ENCODE assay signal across 15 mouse cellular contexts in genomic region chr19:27514267-27514666, GRCm38 (mm10).
DNase-seq lines count a peak whose midpoint lies in the region; ATAC-seq lines count a peak whose summit lies in the region.
"Had no signal": no experiment of that assay in that cellular context is flagged by ENCODE, and none has a peak within 500 bp of the region (broad histone marks: within the 10 kb centered on the region; RNA-seq: fewer than 3 reads in every experiment).

No protein-coding gene starts in this region.

- H3K4me1 ChIP-seq in forebrain, embryonic 11.5 days (replicated peaks; ENCODE audit: control insufficient read depth, insufficient read depth, low read length): no peaks in the 10 kb centered on the region
- H3K4me1 ChIP-seq: liver, embryonic 15.5 days had no signal

- no peak for ATAC-seq in forebrain, embryonic 11.5 days (replicated peaks; ENCODE audit: low FRiP score)
- ATAC-seq: forebrain, embryonic 16.5 days; inflammation-experienced regulatory T-cells, adult 6 months had no signal

- H3K36me3 ChIP-seq in forebrain, embryonic 11.5 days (ENCODE audit: control insufficient read depth, insufficient read depth, low read length): no peaks in the 10 kb centered on the region
- H3K36me3 ChIP-seq: liver, embryonic 15.5 days had no signal

- H3K4me3 ChIP-seq in forebrain, embryonic 11.5 days (ENCODE audit: low read depth, low read length): no peak overlapping the region
- H3K4me3 ChIP-seq: liver, embryonic 15.5 days had no signal

- no peaks in the 10 kb centered on the region for H3K9me3 ChIP-seq in forebrain, embryonic 11.5 days (ENCODE audit: control insufficient read depth, low read length)
- H3K9me3 ChIP-seq: liver, embryonic 15.5 days had no signal

- H3K27me3 ChIP-seq in forebrain, embryonic 11.5 days (ENCODE audit: control insufficient read depth, insufficient read depth, low read length): no peaks in the 10 kb centered on the region
- H3K27me3 ChIP-seq: liver, embryonic 15.5 days had no signal

- peak; percentile 4 for DNase-seq in gastrocnemius, adult 18-20 months (ENCODE audit: low spot score)
- DNase-seq in gastrocnemius, postnatal 10 days: no peak
- peak; percentile 70 for DNase-seq in 3T3-L1 (ENCODE audit: low read depth, low spot score)
- peak; percentile 38 for DNase-seq in fibroblast of lung, adult 2 months (ENCODE audit: low read depth)
- peak; percentile 85 for DNase-seq in lung, postnatal 14 days
- no peak for DNase-seq in forebrain, embryonic 11.5 days (ENCODE audit: low spot score)
- no peak for DNase-seq in layer of hippocampus, adult 18-20 months (ENCODE audit: low spot score in 2 of 2)
- no peak for DNase-seq in thymus, postnatal 0 days (ENCODE audit: low spot score)
- DNase-seq: cerebellum, adult 11 months; embryo, embryonic 11 days; kidney, postnatal 36 days; thymus, postnatal 25 days had no signal

- H3K9ac ChIP-seq in forebrain, embryonic 11.5 days (ENCODE audit: low read length): no peak overlapping the region
- H3K9ac ChIP-seq: liver, embryonic 15.5 days had no signal

- H3K4me2 ChIP-seq in forebrain, embryonic 11.5 days (ENCODE audit: low read depth, low read length, severe bottlenecking): no peak overlapping the region
- H3K4me2 ChIP-seq: liver, embryonic 15.5 days had no signal

- 91% methylated on average over 3 of the region's 3 CpGs for WGBS in forebrain, embryonic 11.5 days

- H3K27ac ChIP-seq in forebrain, embryonic 11.5 days (ENCODE audit: low read depth, low read length): no peak overlapping the region
- H3K27ac ChIP-seq: liver, embryonic 15.5 days had no signal

Comparison
In these comparisons a context has a peak if more than half of its experiments do, and no peak if none do; other contexts are left out.
1. DNase-seq: peak in gastrocnemius, adult 18-20 months (single experiment), 3T3-L1 (single experiment), fibroblast of lung, adult 2 months (single experiment) and lung, postnatal 14 days (single experiment); none in gastrocnemius, postnatal 10 days (single experiment), forebrain, embryonic 11.5 days (single experiment), layer of hippocampus, adult 18-20 months (0 of 2) and thymus, postnatal 0 days (single experiment).